Mouse (Mus musculus): ENCODE results near the gene Gm10722.
"Not testable (repeated sequence)": the region's sequence is repeated elsewhere in the genome, so short reads cannot be mapped to it uniquely, and the experiment has no call there.

Gm10722 gene

DNA sequence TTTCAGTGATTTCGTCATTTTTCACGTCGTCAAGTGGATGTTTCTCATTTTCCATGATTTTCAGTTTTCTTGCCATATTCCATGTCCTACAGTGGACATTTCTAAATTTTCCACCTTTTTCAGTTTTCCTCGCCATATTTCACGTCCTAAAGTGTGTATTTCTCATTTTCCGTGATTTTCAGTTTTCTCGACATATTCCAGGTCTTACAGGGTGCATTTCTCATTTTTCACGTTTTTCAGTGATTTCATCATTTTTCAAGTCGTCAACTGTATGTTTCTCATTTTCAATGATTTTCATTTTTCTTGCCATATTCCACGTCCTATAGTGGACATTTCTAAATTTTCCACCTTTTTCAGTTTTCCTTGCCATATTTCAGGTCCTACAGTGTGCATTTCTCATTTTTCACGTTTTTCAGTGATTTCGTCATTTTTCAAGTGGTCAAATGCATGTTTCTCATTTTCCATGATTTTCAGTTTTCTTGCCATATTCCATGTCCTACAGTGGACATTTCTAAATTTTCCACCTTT is at the start of gene Gm10722:
Gene Gm10722, plus strand, starts transcription at position 478 of the 528 bp plus-strand sequence.
- DNase-seq (ENCODE audit: low read depth): not testable (repeated sequence)

DNA sequence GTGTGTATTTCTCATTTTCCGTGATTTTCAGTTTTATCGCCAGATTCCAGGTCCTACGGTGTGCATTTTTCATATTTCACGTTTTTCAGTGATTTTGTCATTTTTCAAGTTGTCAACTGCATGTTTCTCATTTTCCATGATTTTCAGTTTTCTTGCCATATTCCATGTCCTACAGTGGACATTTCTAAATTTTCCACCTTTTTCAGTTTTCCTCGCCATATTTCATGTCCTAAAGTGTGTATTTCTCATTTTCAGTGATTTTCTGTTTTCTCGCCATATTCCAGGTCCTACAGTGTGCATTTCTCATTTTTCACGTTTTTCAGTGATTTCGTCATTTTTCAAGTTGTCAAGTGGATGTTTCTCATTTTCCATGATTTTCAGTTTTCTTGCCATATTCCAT is 284 bp downstream of the Gm10722 start:
- DNase-seq (ENCODE audit: low read depth): not testable (repeated sequence)

DNA sequence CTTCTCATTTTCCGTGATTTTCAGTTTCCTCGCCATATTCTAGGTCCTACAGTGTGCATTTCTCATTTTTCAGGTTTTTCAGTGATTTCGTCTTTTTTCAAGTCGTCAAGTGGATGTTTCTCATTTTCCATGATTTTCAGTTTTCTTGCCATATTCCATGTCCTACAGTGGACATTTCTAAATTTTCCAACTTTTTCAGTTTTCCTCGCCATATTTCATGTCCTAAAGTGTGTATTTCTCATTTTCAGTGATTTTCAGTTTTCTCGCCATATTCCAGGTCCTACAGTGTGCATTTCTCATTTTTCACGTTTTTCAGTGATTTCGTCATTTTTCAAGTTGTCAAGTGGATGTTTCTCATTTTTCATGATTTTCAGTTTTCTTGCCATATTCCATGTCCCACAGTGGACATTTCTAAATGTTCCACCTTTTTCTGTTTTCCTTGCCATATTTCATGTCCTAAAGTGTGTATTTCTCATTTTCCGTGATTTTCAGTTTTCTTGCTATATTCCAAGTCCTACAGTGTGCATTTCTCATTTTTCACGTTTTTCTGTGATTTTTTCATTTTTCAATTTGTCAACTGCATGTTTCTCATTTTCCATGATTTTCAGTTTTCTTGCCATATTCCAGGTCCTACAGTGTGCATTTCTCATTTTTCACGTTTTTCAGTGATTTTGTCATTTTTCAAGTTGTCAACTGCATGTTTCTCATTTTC is 1.4 kb downstream of the Gm10722 start:
- not testable (repeated sequence) for DNase-seq (ENCODE audit: low read depth)

DNA sequence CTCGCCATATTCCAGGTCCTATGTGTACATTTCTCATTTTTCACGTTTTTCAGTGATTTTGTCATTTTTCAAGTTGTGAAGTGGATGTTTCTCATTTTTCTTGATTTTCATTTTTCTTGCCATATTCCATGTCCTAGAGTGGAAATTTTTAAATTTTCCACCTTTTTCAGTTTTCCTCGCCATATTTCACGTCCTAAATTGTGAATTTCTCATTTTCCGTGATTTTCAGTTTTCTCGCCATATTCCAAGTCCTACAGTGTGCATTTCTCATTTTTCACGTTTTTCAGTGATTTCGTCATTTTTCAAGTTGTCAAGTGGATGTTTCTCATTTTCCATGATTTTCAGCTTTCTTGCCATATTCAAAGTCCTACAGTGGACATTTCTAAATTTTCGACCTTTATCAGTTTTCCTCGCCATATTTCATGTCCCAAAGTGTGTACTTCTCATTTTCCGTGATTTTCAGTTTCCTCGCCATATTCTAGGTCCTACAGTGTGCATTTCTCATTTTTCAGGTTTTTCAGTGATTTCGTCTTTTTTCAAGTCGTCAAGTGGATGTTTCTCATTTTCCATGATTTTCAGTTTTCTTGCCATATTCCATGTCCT is 2.2 kb downstream of the Gm10722 start, which contains the start of gene Gm11168:
Gene Gm11168, plus strand, starts transcription at position 553 of the 603 bp plus-strand sequence.
- not testable (repeated sequence) for DNase-seq (ENCODE audit: low read depth)

DNA sequence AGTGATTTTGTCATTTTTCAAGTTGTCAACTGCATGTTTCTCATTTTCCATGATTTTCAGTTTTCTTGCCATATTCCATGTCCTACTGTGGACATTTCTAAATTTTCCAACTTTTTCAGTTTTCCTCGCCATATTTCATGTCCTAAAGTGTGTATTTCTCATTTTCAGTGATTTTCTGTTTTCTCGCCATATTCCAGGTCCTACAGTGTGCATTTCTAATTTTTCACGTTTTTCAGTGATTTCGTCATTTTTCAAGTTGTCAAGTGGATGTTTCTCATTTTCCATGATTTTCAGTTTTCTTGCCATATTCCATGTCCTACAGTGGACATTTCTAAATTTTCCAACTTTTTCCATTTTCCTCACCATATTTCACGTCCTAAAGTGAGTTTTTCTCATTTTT is 5.5 kb downstream of the Gm10722 start:
- not testable (repeated sequence) for DNase-seq (ENCODE audit: low read depth)

DNA sequence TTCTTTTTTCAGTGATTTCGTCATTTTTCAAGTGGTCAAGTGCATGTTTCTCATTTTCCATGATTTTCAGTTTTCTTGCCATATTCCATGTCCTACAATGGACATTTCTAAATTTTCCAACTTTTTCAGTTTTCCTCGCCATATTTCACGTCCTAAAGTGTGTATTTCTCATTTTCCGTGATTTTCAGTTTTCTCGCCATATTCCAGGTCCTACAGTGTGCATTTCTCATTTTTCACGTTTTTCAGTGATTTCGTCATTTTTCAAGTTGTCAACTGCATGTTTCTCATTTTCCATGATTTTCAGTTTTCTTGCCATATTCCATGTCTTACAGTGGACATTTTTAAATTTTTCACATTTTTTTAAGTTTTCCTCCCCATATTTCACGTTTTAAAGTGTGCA is 5.9 kb downstream of the Gm10722 start:
- not testable (repeated sequence) for DNase-seq (ENCODE audit: low read depth)

DNA sequence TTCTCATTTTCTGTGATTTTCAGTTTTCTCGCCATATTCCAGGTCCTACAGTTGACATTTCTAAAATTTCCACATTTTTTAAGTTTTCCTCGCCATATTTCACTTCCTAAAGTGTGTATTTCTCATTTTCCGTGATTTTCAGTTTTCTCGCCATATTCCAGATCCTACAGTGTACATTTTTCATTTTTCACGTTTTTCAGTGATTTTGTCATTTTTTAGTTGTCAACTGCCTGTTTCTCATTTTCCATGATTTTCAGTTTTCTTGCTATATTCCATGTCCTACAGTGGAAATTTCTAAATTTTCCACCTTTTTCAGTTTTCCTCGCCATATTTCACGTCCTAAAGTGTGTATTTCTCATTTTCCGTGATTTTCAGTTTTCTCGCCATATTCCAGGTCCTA is 6.5 kb downstream of the Gm10722 start:
- DNase-seq (ENCODE audit: low read depth): not testable (repeated sequence)

DNA sequence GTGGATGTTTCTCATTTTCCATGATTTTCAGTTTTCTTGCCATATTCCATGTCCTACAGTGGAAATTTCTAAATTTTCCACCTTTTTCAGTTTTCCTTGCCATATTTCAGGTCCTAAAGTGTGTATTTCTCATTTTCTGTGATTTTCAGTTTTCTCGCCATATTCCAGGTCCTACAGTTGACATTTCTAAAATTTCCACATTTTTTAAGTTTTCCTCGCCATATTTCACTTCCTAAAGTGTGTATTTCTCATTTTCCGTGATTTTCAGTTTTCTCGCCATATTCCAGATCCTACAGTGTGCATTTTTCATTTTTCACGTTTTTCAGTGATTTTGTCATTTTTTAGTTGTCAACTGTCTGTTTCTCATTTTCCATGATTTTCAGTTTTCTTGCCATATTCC is 8.6 kb downstream of the Gm10722 start:
- DNase-seq (ENCODE audit: low read depth): not testable (repeated sequence)

DNA sequence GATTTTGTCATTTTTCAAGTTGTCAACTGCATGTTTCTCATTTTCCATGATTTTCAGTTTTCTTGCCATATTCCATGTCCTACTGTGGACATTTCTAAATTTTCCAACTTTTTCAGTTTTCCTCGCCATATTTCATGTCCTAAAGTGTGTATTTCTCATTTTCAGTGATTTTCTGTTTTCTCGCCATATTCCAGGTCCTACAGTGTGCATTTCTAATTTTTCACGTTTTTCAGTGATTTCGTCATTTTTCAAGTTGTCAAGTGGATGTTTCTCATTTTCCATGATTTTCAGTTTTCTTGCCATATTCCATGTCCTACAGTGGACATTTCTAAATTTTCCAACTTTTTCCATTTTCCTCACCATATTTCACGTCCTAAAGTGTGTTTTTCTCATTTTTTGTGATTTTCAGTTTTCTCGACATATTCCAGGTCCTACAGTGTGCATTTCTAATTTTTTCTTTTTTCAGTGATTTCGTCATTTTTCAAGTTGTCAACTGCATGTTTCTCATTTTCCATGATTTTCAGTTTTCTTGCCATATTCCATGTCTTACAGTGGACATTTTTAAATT is 11.4 kb downstream of the Gm10722 start:
- not testable (repeated sequence) for DNase-seq (ENCODE audit: low read depth)

DNA sequence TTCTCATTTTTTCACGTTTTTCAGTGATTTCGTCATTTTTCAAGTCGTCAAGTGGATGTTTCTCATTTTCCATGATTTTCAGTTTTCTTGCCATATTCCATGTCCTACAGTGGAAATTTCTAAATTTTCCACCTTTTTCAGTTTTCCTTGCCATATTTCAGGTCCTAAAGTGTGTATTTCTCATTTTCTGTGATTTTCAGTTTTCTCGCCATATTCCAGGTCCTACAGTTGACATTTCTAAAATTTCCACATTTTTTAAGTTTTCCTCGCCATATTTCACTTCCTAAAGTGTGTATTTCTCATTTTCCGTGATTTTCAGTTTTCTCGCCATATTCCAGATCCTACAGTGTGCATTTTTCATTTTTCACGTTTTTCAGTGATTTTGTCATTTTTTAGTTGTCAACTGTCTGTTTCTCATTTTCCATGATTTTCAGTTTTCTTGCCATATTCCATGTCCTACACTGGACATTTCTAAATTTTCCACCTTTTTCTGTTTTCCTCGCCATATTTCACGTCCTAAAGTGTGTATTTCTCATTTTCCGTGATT is 12.1 kb downstream of the Gm10722 start, which contains the start of gene Gm10721:
Gene Gm10721, plus strand, starts transcription at position 408 of the 547 bp plus-strand sequence.
- not testable (repeated sequence) for DNase-seq (ENCODE audit: low read depth)

DNA sequence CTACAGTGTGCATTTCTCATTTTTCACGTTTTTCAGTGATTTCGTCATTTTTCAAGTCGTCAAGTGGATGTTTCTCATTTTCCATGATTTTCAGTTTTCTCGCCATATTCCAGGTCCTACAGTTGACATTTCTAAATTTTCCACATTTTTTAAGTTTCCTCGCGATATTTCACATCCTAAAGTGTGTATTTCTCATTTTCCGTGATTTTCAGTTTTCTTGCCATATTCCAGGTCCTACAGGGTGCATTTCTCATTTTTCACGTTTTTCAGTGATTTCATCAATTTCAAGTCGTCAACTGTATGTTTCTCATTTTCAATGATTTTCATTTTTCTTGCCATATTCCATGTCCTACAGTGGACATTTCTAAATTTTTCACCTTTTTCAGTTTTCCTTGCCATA is 14.6 kb downstream of the Gm10722 start, which contains the start of gene Gm10720:
Gene Gm10720, plus strand, starts transcription at position 301 of the 400 bp plus-strand sequence.
- not testable (repeated sequence) for DNase-seq (ENCODE audit: low read depth)

DNA sequence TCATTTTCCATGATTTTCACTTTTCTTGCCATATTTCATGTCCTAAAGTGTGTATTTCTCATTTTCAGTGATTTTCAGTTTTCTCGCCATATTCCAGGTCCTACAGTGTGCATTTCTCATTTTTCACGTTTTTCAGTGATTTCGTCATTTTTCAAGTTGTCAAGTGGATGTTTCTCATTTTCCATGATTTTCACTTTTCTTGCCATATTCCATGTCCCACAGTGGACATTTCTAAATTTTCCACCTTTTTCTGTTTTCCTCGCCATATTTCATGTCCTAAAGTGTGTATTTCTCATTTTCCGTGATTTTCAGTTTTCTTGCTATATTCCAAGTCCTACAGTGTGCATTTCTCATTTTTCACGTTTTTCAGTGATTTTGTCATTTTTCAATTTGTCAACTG is 15.2 kb downstream of the Gm10722 start:
- DNase-seq (ENCODE audit: low read depth): not testable (repeated sequence)

DNA sequence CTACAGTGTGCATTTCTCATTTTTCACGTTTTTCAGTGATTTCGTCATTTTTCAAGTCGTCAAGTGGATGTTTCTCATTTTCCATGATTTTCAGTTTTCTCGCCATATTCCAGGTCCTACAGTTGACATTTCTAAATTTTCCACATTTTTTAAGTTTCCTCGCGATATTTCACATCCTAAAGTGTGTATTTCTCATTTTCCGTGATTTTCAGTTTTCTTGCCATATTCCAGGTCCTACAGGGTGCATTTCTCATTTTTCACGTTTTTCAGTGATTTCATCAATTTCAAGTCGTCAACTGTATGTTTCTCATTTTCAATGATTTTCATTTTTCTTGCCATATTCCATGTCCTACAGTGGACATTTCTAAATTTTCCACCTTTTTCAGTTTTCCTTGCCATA is 16.4 kb downstream of the Gm10722 start, which contains the start of gene Gm10719:
Gene Gm10719, plus strand, starts transcription at position 301 of the 400 bp plus-strand sequence.
- not testable (repeated sequence) for DNase-seq (ENCODE audit: low read depth)

DNA sequence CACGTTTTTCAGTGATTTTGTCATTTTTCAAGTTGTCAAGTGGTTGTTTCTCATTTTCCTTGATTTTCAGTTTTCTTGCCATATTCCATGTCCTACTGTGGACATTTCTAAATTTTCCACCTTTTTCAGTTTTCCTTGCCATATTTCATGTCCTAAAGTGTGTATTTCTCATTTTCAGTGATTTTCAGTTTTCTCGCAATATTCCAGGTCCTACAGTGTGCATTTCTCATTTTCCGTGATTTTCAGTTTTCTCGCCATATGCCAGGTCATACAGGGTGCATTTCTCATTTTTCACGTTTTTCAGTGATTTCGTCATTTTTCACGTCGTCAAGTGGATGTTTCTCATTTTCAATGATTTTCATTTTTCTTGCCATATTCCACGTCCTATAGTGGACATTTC is 18.2 kb downstream of the Gm10722 start:
- DNase-seq (ENCODE audit: low read depth): not testable (repeated sequence)

DNA sequence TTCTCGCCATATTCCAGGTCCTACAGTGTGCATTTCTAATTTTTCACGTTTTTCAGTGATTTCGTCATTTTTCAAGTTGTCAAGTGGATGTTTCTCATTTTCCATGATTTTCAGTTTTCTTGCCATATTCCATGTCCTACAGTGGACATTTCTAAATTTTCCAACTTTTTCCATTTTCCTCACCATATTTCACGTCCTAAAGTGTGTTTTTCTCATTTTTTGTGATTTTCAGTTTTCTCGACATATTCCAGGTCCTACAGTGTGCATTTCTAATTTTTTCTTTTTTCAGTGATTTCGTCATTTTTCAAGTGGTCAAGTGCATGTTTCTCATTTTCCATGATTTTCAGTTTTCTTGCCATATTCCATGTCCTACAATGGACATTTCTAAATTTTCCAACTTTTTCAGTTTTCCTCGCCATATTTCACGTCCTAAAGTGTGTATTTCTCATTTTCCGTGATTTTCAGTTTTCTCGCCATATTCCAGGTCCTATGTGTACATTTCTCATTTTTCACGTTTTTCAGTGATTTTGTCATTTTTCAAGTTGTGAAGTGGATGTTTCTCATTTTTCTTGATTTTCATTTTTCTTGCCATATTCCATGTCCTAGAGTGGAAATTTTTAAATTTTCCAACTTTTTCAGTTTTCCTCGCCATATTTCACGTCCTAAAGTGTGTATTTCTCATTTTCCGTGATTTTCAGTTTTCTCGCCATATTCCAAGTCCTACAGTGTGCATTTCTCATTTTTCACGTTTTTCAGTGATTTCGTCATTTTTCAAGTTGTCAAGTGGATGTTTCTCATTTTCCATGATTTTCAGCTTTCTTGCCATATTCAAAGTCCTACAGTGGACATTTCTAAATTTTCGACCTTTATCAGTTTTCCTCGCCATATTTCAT is 19.4 kb downstream of the Gm10722 start:
- DNase-seq (ENCODE audit: low read depth): not testable (repeated sequence)

DNA sequence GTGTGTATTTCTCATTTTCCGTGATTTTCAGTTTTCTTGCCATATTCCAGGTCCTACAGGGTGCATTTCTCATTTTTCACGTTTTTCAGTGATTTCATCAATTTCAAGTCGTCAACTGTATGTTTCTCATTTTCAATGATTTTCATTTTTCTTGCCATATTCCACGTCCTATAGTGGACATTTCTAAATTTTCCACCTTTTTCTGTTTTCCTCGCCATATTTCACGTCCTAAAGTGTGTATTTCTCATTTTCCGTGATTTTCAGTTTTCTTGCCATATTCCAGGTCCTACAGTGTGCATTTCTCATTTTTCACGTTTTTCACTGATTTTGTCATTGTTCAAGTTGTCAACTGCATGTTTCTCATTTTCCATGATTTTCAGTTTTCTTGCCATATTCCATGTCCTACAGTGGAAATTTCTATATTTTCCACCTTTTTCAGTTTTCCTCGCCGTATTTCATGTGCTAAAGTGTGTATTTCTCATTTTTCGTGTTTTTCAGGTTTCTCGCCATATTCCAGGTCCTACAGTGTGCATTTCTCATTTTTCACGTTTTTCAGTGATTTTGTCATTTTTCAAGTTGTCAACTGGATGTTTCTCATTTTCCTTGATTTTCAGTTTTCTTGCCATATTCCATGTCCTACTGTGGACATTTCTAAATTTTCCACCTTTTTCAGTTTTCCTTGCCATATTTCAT is 21.7 kb downstream of the Gm10722 start:
- DNase-seq (ENCODE audit: low read depth): not testable (repeated sequence)

DNA sequence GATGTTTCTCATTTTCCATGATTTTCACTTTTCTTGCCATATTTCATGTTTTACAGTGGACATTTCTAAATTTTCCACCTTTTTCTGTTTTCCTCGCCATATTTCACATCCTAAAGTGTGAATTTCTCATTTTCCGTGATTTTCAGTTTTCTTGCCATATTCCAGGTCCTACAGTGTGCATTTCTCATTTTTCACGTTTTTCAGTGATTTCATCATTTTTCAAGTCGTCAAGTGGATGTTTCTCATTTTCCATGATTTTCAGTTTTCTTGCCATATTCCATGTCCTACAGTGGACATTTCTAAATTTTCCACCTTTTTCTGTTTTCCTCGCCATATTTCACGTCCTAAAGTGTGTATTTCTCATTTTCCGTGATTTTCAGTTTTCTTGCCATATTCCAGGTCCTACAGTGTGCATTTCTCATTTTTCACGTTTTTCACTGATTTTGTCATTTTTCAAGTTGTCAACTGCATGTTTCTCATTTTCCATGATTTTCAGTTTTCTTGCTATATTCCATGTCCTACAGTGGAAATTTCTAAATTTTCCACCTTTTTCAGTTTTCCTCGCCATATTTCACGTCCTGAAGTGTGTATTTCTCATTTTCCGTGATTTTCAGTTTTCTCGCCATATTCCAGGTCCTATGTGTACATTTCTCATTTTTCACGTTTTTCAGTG is 22.7 kb downstream of the Gm10722 start, which contains the start of gene Gm10718:
Gene Gm10718, plus strand, starts transcription at position 236 of the 673 bp plus-strand sequence.
- not testable (repeated sequence) for DNase-seq (ENCODE audit: low read depth)

DNA sequence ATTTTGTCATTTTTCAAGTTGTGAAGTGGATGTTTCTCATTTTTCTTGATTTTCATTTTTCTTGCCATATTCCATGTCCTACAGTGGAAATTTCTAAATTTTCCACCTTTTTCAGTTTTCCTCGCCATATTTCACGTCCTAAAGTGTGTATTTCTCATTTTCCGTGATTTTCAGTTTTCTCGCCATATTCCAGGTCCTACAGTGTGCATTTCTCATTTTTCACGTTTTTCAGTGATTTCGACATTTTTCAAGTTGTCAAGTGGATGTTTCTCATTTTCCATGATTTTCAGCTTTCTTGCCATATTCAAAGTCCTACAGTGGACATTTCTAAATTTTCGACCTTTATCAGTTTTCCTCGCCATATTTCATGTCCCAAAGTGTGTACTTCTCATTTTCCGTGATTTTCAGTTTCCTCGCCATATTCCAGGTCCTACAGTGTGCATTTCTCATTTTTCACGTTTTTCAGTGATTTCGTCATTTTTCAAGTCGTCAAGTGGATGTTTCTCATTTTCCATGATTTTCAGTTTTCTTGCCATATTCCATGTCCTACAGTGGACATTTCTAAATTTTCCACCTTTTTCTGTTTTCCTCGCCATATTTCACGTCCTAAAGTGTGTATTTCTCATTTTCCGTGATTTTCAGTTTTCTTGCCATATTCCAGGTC is 23.4 kb downstream of the Gm10722 start:
- DNase-seq (ENCODE audit: low read depth): not testable (repeated sequence)

DNA sequence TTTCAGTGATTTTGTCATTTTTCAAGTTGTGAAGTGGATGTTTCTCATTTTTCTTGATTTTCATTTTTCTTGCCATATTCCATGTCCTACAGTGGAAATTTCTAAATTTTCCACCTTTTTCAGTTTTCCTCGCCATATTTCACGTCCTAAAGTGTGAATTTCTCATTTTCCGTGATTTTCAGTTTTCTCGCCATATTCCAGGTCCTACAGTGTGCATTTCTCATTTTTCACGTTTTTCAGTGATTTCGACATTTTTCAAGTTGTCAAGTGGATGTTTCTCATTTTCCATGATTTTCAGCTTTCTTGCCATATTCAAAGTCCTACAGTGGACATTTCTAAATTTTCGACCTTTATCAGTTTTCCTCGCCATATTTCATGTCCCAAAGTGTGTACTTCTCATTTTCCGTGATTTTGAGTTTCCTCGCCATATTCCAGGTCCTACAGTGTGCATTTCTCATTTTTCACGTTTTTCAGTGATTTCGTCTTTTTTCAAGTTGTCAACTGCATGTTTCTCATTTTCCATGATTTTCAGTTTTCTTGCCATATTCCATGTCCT is 24.3 kb downstream of the Gm10722 start, which contains the start of gene Gm10717:
Gene Gm10717, plus strand, starts transcription at position 506 of the 556 bp plus-strand sequence.
- DNase-seq (ENCODE audit: low read depth): not testable (repeated sequence)
